Mouse (Mus musculus): Measurements from ENCODE around the gene Zmynd8. TPM values are rescaled to one million over a fixed set of nuclear protein-coding genes. Genes with fewer than 3 reads are reported as not detected.

Zmynd8 gene
- polyA plus RNA-seq, 1 experiment from 2014 or later, result 57.6 TPM

DNA sequence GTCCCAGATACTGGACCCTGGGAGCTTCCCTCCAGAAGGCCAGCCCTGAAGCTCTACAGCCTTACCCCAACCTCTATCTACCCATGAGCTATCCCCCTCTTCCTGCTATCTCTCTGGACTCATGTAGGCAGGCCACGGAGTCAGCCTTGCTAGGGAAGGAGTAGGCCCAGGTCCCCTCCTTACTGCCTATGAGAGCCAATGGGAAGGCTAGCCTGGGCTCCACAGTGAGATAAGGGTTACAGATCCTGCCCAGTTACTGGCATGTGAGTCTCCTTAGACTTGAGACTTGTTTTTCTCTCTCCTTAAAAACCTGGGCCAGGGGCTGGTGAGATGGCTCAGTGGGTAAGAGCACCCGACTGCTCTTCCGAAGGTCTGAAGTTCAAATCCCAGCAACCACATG, 5.6 kb downstream of the Zmynd8 start:
- WGBS, result 95% methylated on average over 3 of the region's 3 CpGs
- H3K4me3 ChIP-seq (ENCODE audit: low read depth, low read length), result no peak overlapping the region

DNA sequence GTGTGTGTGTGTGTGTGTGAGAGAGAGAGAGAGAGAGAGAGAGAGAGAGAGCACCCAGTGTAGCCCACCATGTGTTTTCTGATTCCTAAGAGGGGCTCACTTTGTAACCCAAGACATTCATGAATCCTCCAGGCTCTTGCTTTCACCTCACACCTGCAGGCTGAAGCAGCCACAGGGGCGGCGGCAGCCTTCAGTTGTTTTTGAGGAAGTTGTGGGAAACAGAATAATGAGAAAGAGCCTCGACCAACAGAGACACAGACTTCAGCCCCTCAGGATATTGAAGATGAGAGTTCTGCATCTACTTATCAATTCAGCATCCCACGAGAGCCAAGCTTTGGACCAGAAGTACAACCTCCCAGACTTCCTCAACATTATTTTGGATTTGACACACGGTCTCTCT, 6.2 kb downstream of the Zmynd8 start:
- H3K4me1 ChIP-seq (ENCODE audit: control insufficient read depth, insufficient read depth, low read length), result peaks cover 23% of the 10 kb centered on the region

More for the DNA sequence above, 5.6 kb downstream of the Zmynd8 start:
- H3K27me3 ChIP-seq (ENCODE audit: control insufficient read depth, insufficient read depth, low read length), result no peaks in the 10 kb centered on the region
- no peaks in the 10 kb centered on the region for H3K9me3 ChIP-seq (ENCODE audit: control insufficient read depth, low read depth, low read length)
- no peak overlapping the region for H3K9ac ChIP-seq (replicated peaks; ENCODE audit: low read depth, low read length)
- ATAC-seq (ENCODE audit: insufficient number of reproducible peaks, insufficient read depth, low FRiP score, low read depth), result no peak
- H3K4me1 ChIP-seq (ENCODE audit: control insufficient read depth, insufficient read depth, low read length), result peaks cover 17% of the 10 kb centered on the region
- H3K4me2 ChIP-seq (replicated peaks; ENCODE audit: low read depth, low read length), result no peak overlapping the region
- H3K27ac ChIP-seq (ENCODE audit: low read length), result no peak overlapping the region
- no peaks in the 10 kb centered on the region for H3K36me3 ChIP-seq (ENCODE audit: control insufficient read depth, insufficient read depth, low read length)

DNA sequence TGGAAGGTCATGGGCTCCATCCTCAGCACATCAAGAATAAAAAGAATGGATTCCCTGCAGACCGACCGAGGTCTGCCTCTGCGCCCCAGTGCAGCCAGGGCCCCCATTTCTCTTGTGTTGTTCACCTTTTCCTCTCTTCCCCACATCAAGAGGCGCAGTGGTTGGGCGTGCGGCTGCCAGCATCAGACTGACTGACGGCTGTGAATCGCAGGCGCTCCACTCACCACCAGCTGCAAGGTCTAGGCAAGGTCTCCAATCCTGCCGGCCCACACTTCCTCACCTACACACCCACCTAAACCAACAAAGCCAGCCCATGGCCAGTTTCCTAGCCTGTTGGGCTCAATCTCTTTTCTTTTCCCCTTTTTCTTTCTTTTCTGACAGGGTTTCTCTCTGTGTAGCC, 8.4 kb downstream of the Zmynd8 start:
- peaks cover 42% of the 10 kb centered on the region for H3K4me1 ChIP-seq (ENCODE audit: control insufficient read depth, insufficient read depth, low read length)
- no peak for ATAC-seq (ENCODE audit: insufficient number of reproducible peaks, insufficient read depth, low FRiP score, low read depth)
- no peak overlapping the region for H3K9ac ChIP-seq (replicated peaks; ENCODE audit: low read depth, low read length)
- no peaks in the 10 kb centered on the region for H3K27me3 ChIP-seq (ENCODE audit: control insufficient read depth, insufficient read depth, low read length)
- H3K36me3 ChIP-seq (ENCODE audit: control insufficient read depth, insufficient read depth, low read length), result no peaks in the 10 kb centered on the region
- no peak overlapping the region for H3K4me3 ChIP-seq (ENCODE audit: low read depth, low read length)
- H3K4me2 ChIP-seq (replicated peaks; ENCODE audit: low read depth, low read length), result no peak overlapping the region
- 73% methylated on average over 10 of the region's 10 CpGs for WGBS
- H3K9me3 ChIP-seq (ENCODE audit: control insufficient read depth, low read depth, low read length), result no peaks in the 10 kb centered on the region
- H3K27ac ChIP-seq (ENCODE audit: low read length), result peak overlapping the region; percentile 52; the same call in 1 of the 2 replicates

More for the DNA sequence above, 6.2 kb downstream of the Zmynd8 start:
- no peaks in the 10 kb centered on the region for H3K27me3 ChIP-seq (ENCODE audit: control insufficient read depth, insufficient read depth, low read length)
- H3K4me3 ChIP-seq (ENCODE audit: low read depth, low read length), result no peak overlapping the region
- H3K9ac ChIP-seq (replicated peaks; ENCODE audit: low read depth, low read length), result no peak overlapping the region
- WGBS, result 80% methylated on average over 5 of the region's 5 CpGs
- no peak for ATAC-seq (ENCODE audit: insufficient number of reproducible peaks, insufficient read depth, low FRiP score, low read depth)
- no peaks in the 10 kb centered on the region for H3K9me3 ChIP-seq (ENCODE audit: control insufficient read depth, low read depth, low read length)
- H3K27ac ChIP-seq (ENCODE audit: low read length), result no peak overlapping the region
- no peaks in the 10 kb centered on the region for H3K36me3 ChIP-seq (ENCODE audit: control insufficient read depth, insufficient read depth, low read length)
- H3K4me2 ChIP-seq (replicated peaks; ENCODE audit: low read depth, low read length), result no peak overlapping the region

DNA sequence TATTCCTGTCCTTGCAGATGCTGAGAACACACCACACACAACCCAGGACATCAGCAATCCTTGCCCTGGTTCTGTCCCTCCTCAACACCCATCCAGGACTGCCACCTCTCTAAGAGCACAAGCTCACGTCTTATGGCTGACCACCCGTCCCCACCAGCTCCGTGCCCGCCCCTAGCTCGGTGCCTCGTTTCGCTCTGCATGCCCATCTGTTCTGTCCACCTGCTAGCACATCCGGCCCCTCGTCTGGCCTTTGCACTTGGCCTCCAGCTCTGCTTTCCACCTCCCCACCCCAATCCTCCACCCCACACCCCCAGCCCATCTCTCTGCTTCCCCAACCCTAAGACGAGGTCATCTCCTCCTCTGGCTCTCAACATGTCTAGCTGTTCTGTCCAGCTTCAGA, 8.9 kb downstream of the Zmynd8 start:
- ATAC-seq (ENCODE audit: insufficient number of reproducible peaks, insufficient read depth, low FRiP score, low read depth), result no peak
- 87% methylated on average over 10 of the region's 10 CpGs for WGBS
- Histone ChIP-seq H3K4me1 (ENCODE audit: control insufficient read depth, insufficient read depth, low read length) (peaks cover 45% of the 10 kb centered on the region), H3K9me3 (ENCODE audit: control insufficient read depth, low read depth, low read length) (no peaks in the 10 kb centered on the region), H3K27ac (ENCODE audit: low read length) (no peak overlapping the region), H3K4me2 (replicated peaks; ENCODE audit: low read depth, low read length) (no peak overlapping the region), H3K9ac (replicated peaks; ENCODE audit: low read depth, low read length) (no peak overlapping the region), H3K36me3 (ENCODE audit: control insufficient read depth, insufficient read depth, low read length) (no peaks in the 10 kb centered on the region), H3K4me3 (ENCODE audit: low read depth, low read length) (no peak overlapping the region), H3K27me3 (ENCODE audit: control insufficient read depth, insufficient read depth, low read length) (no peaks in the 10 kb centered on the region)

DNA sequence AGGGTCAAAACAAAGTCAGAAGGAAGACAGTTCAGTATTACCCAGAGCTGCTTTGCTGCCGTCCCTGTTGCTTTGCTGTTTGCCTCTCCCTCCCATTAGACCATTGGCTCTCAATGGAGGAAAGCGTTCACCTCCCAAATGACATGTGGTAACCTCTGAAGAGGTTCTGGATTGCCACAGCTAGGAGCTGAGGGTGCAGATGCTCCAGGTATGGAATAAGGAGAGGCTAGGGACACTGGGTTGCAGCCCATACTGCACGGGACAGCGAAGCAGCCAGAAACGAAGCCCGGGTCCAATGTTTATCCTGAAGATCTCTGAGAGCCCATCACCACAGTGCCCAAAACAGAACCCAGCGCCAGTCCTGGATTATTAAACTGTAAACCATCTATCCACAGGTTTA, 9.6 kb downstream of the Zmynd8 start:
- H3K27me3 ChIP-seq (ENCODE audit: control insufficient read depth, insufficient read depth, low read length), result no peaks in the 10 kb centered on the region
- 55% methylated on average over 7 of the region's 7 CpGs for WGBS
- H3K9ac ChIP-seq (replicated peaks; ENCODE audit: low read depth, low read length), result no peak overlapping the region
- ATAC-seq (ENCODE audit: insufficient number of reproducible peaks, insufficient read depth, low FRiP score, low read depth), result no peak
- no peak overlapping the region for H3K4me2 ChIP-seq (replicated peaks; ENCODE audit: low read depth, low read length)
- peak overlapping the region; percentile 100 for H3K27ac ChIP-seq (ENCODE audit: low read length)
- H3K36me3 ChIP-seq (ENCODE audit: control insufficient read depth, insufficient read depth, low read length), result no peaks in the 10 kb centered on the region
- H3K9me3 ChIP-seq (ENCODE audit: control insufficient read depth, low read depth, low read length), result no peaks in the 10 kb centered on the region
- H3K4me1 ChIP-seq (ENCODE audit: control insufficient read depth, insufficient read depth, low read length), result peaks cover 49% of the 10 kb centered on the region
- no peak overlapping the region for H3K4me3 ChIP-seq (ENCODE audit: low read depth, low read length)

DNA sequence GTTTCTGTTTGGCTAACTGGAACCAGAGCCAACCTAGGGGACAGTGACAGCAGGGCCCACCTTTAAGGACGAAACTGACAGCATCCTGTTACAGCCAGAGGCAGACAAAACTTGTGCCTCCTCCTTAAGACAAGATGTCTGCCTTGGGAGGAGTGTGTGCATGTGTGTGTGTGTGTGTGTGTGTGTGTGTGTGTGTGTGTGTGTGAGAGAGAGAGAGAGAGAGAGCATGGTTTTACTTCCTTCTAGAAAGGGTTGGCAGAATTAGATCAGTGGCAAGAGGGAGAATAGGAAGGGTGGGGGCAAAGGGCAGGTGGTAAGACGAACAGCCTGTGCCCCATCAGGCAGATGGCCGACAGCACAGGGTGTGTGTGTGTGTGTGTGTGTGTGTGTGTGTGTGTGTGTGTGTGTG, 10.0 kb downstream of the Zmynd8 start:
- H3K4me1 ChIP-seq (ENCODE audit: control insufficient read depth, insufficient read depth, low read length), result peaks cover 53% of the 10 kb centered on the region
- H3K27ac ChIP-seq (ENCODE audit: low read length), result peak overlapping the region; percentile 100
- H3K9ac ChIP-seq (replicated peaks; ENCODE audit: low read depth, low read length), result no peak overlapping the region
- no peaks in the 10 kb centered on the region for H3K9me3 ChIP-seq (ENCODE audit: control insufficient read depth, low read depth, low read length)
- H3K36me3 ChIP-seq (ENCODE audit: control insufficient read depth, insufficient read depth, low read length), result no peaks in the 10 kb centered on the region
- H3K27me3 ChIP-seq (ENCODE audit: control insufficient read depth, insufficient read depth, low read length), result no peaks in the 10 kb centered on the region
- no peak for ATAC-seq (ENCODE audit: insufficient number of reproducible peaks, insufficient read depth, low FRiP score, low read depth)
- no peak overlapping the region for H3K4me2 ChIP-seq (replicated peaks; ENCODE audit: low read depth, low read length)
- 17% methylated on average over 3 of the region's 3 CpGs for WGBS
- no peak overlapping the region for H3K4me3 ChIP-seq (ENCODE audit: low read depth, low read length)

DNA sequence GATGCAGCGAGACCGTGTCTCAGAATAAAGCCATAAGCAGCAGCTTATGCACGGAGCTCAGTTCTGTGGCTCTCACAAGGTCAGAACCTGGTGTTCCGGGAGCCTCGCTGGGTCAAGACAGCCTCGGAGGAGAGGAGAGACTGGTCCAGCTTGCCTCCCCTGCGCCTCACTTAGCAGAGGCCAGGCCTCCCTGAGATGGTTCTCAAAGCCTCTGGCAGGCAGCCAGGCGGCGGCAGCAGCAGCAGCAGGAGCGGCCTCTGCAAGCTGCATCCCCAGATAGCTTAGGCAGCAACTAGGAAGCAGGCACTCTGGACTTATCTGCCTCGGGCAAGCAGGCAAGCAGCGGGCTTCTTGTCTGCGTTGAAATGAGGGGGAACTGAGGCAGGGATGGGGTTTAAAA, 10.4 kb downstream of the Zmynd8 start:
- no peak overlapping the region for H3K4me2 ChIP-seq (replicated peaks; ENCODE audit: low read depth, low read length)
- no peak overlapping the region; the same call in 1 of the 2 replicates for H3K9ac ChIP-seq (replicated peaks; ENCODE audit: low read depth, low read length)
- H3K27me3 ChIP-seq (ENCODE audit: control insufficient read depth, insufficient read depth, low read length), result no peaks in the 10 kb centered on the region
- H3K36me3 ChIP-seq (ENCODE audit: control insufficient read depth, insufficient read depth, low read length), result no peaks in the 10 kb centered on the region
- H3K4me3 ChIP-seq (ENCODE audit: low read depth, low read length), result no peak overlapping the region
- peak; percentile 51; the same call in 1 of the 2 replicates for ATAC-seq (ENCODE audit: insufficient number of reproducible peaks, insufficient read depth, low FRiP score, low read depth)
- peaks cover 58% of the 10 kb centered on the region for H3K4me1 ChIP-seq (ENCODE audit: control insufficient read depth, insufficient read depth, low read length)
- no peaks in the 10 kb centered on the region for H3K9me3 ChIP-seq (ENCODE audit: control insufficient read depth, low read depth, low read length)
- WGBS, result 10% methylated on average over 13 of the region's 13 CpGs
- peak overlapping the region; percentile 100 for H3K27ac ChIP-seq (ENCODE audit: low read length)

DNA sequence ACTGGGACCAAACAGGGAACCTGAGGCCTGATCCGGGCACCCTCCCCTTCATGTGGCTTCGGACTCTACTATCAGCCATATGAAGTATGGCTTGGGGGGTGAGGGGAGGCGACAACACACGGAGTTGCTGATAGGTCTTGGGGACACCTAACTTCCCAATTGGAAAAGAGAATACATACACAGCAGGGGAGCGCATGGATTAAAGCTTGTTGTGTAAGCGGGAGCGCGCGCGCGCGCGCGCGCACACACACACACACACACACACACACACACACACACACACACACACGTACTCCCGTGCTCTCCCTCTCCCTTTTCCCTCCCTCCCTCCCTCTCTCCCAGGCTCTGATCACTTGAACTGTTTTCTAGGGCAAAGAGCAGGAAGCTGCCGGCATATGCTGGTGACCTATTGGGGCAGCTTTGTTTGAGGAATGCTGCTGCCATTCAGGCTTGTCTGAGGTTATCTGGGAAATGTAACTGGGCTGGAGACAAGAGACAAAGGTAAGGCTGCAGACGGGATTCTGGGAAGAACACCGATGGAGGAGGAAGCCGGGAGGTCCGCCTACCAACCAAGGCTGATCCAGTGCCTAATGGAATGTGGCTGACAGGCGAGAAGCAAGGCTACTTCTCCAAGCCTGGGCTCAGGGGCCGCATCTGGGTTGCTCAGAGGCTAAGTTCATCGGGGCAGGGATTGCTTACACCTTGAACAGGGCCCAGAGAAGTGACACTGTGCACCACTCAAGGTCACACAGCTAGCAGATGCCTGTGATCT, 11.8 kb downstream of the Zmynd8 start:
- Histone ChIP-seq H3K4me3 (ENCODE audit: low read depth, low read length) (no peak overlapping the region), H3K36me3 (ENCODE audit: control insufficient read depth, insufficient read depth, low read length) (no peaks in the 10 kb centered on the region), H3K27me3 (ENCODE audit: control insufficient read depth, insufficient read depth, low read length) (no peaks in the 10 kb centered on the region), H3K27ac (ENCODE audit: low read length) (peak overlapping the region; percentile 100), H3K9me3 (ENCODE audit: control insufficient read depth, low read depth, low read length) (no peaks in the 10 kb centered on the region), H3K4me2 (replicated peaks; ENCODE audit: low read depth, low read length) (peak overlapping the region; percentile 16; the same call in 1 of the 2 replicates), H3K4me1 (ENCODE audit: control insufficient read depth, insufficient read depth, low read length) (peaks cover 71% of the 10 kb centered on the region), H3K9ac (replicated peaks; ENCODE audit: low read depth, low read length) (peak overlapping the region; percentile 0; the same call in 1 of the 2 replicates)
- WGBS, result 8% methylated on average over 25 of the region's 25 CpGs
- 0 out of 2 replicates have a peak, but pooled peaks have one; percentile 10 for ATAC-seq (ENCODE audit: insufficient number of reproducible peaks, insufficient read depth, low FRiP score, low read depth)
